Comparison of ENCODE assay signal across 14 mouse cellular contexts in the genomic region with DNA sequence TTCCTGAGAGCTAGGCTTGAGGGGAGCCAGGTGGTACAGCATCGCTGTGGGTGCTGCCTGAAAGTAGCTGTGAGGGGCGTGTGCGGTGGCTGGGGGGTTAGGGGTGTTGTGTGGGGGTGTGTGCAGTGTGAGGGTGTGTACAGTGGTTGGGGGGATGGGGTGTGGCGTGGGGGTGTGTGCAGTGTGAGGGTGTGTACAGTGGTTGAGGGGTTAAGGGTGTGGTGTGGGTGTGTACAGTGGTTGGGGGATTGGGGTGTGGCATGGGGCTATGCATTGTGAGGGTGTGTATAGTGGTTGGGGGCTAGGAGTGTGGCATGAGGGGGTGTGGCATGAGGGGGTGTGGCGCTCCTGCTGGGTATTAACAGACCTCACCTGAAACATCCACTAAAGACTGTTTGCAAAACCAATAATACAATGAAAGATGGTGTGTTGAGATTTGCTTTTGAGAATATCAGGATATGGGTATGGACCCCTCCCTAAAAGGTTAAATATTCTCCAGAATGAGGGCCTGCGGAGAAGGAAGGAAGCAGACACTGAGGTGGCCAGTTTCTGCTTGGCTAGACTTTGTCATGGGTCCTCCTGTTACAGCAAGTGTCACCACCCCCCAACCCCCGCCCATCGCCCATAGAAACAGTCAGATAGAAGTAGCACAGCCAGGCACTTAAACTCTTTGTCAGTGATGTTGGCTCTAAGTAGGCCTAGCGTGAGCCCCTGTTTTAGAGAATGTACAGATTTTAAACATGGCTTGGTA. TPM values are rescaled to one million over a fixed set of nuclear protein-coding genes. Genes with fewer than 3 reads are reported as not detected.
A peak's percentile ranks its signal among the peaks of the same experiment; 100 is the strongest.
DNase-seq lines count a peak whose midpoint lies in the region; ATAC-seq lines count a peak whose summit lies in the region.
"Had no signal": no experiment of that assay in that cellular context is flagged by ENCODE, and none has a peak within 500 bp of the region (broad histone marks: within the 10 kb centered on the region; RNA-seq: fewer than 3 reads in every experiment).

No protein-coding gene starts in this region.

- no peaks in the 10 kb centered on the region for H3K27me3 ChIP-seq in hindbrain, embryonic 10.5 days (ENCODE audit: insufficient read depth, poor library complexity, severe bottlenecking)
- H3K27me3 ChIP-seq in hindbrain, embryonic 16.5 days (replicated peaks; ENCODE audit: control insufficient read depth, insufficient read depth, low read length) = no peaks in the 10 kb centered on the region
- H3K27me3 ChIP-seq in midbrain, embryonic 16.5 days (ENCODE audit: control insufficient read depth, insufficient read depth, low read depth, low read length) = no peaks in the 10 kb centered on the region
- no peaks in the 10 kb centered on the region for H3K27me3 ChIP-seq in midbrain, embryonic 11.5 days (ENCODE audit: control insufficient read depth, insufficient read depth, low read length)
- no peaks in the 10 kb centered on the region for H3K27me3 ChIP-seq in liver, embryonic 12.5 days (replicated peaks)

- H3K4me3 ChIP-seq in hindbrain, embryonic 10.5 days = no peak overlapping the region
- H3K4me3 ChIP-seq in hindbrain, embryonic 16.5 days (ENCODE audit: low read length) = no peak overlapping the region
- no peak overlapping the region for H3K4me3 ChIP-seq in midbrain, embryonic 16.5 days (ENCODE audit: low read depth, low read length)
- H3K4me3 ChIP-seq in midbrain, embryonic 11.5 days (ENCODE audit: low read depth, low read length) = no peak overlapping the region
- H3K4me3 ChIP-seq in liver, embryonic 12.5 days = no peak overlapping the region

- no peak overlapping the region for H3K4me2 ChIP-seq in hindbrain, embryonic 16.5 days (ENCODE audit: low read length)
- no peak overlapping the region for H3K4me2 ChIP-seq in midbrain, embryonic 16.5 days (ENCODE audit: low read length)
- H3K4me2 ChIP-seq in midbrain, embryonic 11.5 days = no peak overlapping the region
- H3K4me2 ChIP-seq in liver, embryonic 12.5 days = no peak overlapping the region

- no peaks in the 10 kb centered on the region for H3K9me3 ChIP-seq in hindbrain, embryonic 10.5 days
- H3K9me3 ChIP-seq in hindbrain, embryonic 16.5 days (ENCODE audit: control insufficient read depth, low read length) = no peaks in the 10 kb centered on the region
- no peaks in the 10 kb centered on the region for H3K9me3 ChIP-seq in midbrain, embryonic 16.5 days (replicated peaks; ENCODE audit: control insufficient read depth, low read length, poor library complexity, severe bottlenecking)
- H3K9me3 ChIP-seq in midbrain, embryonic 11.5 days (ENCODE audit: control insufficient read depth, low read length) = no peaks in the 10 kb centered on the region
- H3K9me3 ChIP-seq in liver, embryonic 12.5 days (replicated peaks) = no peaks in the 10 kb centered on the region

- ATAC-seq in hindbrain, embryonic 16.5 days = no peak
- ATAC-seq in midbrain, embryonic 16.5 days = peak; percentile 25; the same call in 1 of the 2 replicates
- no peak; the same call in 1 of the 2 replicates for ATAC-seq in midbrain, embryonic 11.5 days (ENCODE audit: low FRiP score)
- ATAC-seq in liver, embryonic 12.5 days = peak; percentile 36
- ATAC-seq: forebrain, embryonic 16.5 days had no signal

- DNase-seq in hindbrain, embryonic 10.5 days (ENCODE audit: low spot score) = no peak
- DNase-seq in midbrain, embryonic 11.5 days (ENCODE audit: low spot score, missing footprints) = no peak
- DNase-seq in yolk sac, embryonic 10.5 days (ENCODE audit: low spot score) = peak; percentile 76
- DNase-seq in cerebellum, postnatal 36 days = no peak
- no peak for DNase-seq in layer of hippocampus, postnatal 10 days (ENCODE audit: low spot score in 2 of 2)
- DNase-seq: gastrocnemius, postnatal 14 days; heart, postnatal 10 days; right cerebral cortex, adult 18-20 months; thymus, postnatal 25 days had no signal

- 81% methylated on average over 9 of the region's 9 CpGs for WGBS in hindbrain, embryonic 10.5 days
- WGBS in hindbrain, embryonic 16.5 days = 85% methylated on average over 9 of the region's 9 CpGs
- WGBS in midbrain, embryonic 16.5 days = 90% methylated on average over 9 of the region's 9 CpGs
- 87% methylated on average over 9 of the region's 9 CpGs for WGBS in midbrain, embryonic 11.5 days
- 58% methylated on average over 9 of the region's 9 CpGs for WGBS in liver, embryonic 12.5 days (ENCODE audit: insufficient replicate concordance)

- peaks cover 32% of the 10 kb centered on the region for H3K4me1 ChIP-seq in hindbrain, embryonic 10.5 days (replicated peaks)
- H3K4me1 ChIP-seq in hindbrain, embryonic 16.5 days (ENCODE audit: control insufficient read depth, insufficient read depth, low read depth, low read length) = peaks cover 2% of the 10 kb centered on the region
- H3K4me1 ChIP-seq in midbrain, embryonic 16.5 days (ENCODE audit: control insufficient read depth, insufficient read depth, low read length) = 0 out of 2 replicates have a peak, but pooled peaks cover 4% of the 10 kb centered on the region
- H3K4me1 ChIP-seq in midbrain, embryonic 11.5 days (ENCODE audit: control insufficient read depth, insufficient read depth, low read length) = peaks cover 6% of the 10 kb centered on the region; the same call in 1 of the 2 replicates
- peaks cover 68% of the 10 kb centered on the region for H3K4me1 ChIP-seq in liver, embryonic 12.5 days

- no peak overlapping the region; the same call in 1 of the 2 replicates for H3K9ac ChIP-seq in hindbrain, embryonic 16.5 days (ENCODE audit: low read depth, low read length)
- H3K9ac ChIP-seq in midbrain, embryonic 16.5 days (ENCODE audit: low read depth, low read length) = no peak overlapping the region
- no peak overlapping the region for H3K9ac ChIP-seq in midbrain, embryonic 11.5 days (ENCODE audit: low read length)
- no peak overlapping the region for H3K9ac ChIP-seq in liver, embryonic 12.5 days
- H3K9ac ChIP-seq: liver, embryonic 14.5 days had no signal

- H3K36me3 ChIP-seq in hindbrain, embryonic 10.5 days = peaks cover 12% of the 10 kb centered on the region; the same call in 1 of the 2 replicates
- H3K36me3 ChIP-seq in hindbrain, embryonic 16.5 days (ENCODE audit: control insufficient read depth, insufficient read depth, low read length) = no peaks in the 10 kb centered on the region
- H3K36me3 ChIP-seq in midbrain, embryonic 16.5 days (ENCODE audit: control insufficient read depth, insufficient read depth, low read length) = no peaks in the 10 kb centered on the region
- H3K36me3 ChIP-seq in midbrain, embryonic 11.5 days (ENCODE audit: control insufficient read depth, insufficient read depth, low read length) = no peaks in the 10 kb centered on the region
- peaks cover 34% of the 10 kb centered on the region for H3K36me3 ChIP-seq in liver, embryonic 12.5 days

- peak overlapping the region; percentile 2; the same call in 1 of the 2 replicates for H3K27ac ChIP-seq in hindbrain, embryonic 10.5 days
- H3K27ac ChIP-seq in hindbrain, embryonic 16.5 days (ENCODE audit: low read depth, low read length) = no peak overlapping the region
- H3K27ac ChIP-seq in midbrain, embryonic 16.5 days (ENCODE audit: low read length) = no peak overlapping the region
- no peak overlapping the region for H3K27ac ChIP-seq in midbrain, embryonic 11.5 days (ENCODE audit: low read depth, low read length)
- H3K27ac ChIP-seq in liver, embryonic 12.5 days = peak overlapping the region; percentile 79

RNA-seq across cellular contexts. Expression of a gene that starts 49.0 kb away (rescaled TPM):
- polyA plus RNA-seq in hindbrain, embryonic 10.5 days (2016; fragmentation: Nextera tagmentation; extraction: Ambion mirVana) = 1.6 and 2.4 TPM in 2 replicates
- 1.9 and 2.1 TPM in 2 replicates for polyA plus RNA-seq in hindbrain, embryonic 16.5 days (2015; fragmentation: Nextera tagmentation; extraction: Ambion mirVana)
- 0.93 and 1.5 TPM in 2 replicates for polyA plus RNA-seq in midbrain, embryonic 16.5 days (2015; fragmentation: Nextera tagmentation; extraction: Ambion mirVana)
- polyA plus RNA-seq in midbrain, embryonic 11.5 days (2014; fragmentation: Nextera tagmentation; extraction: Ambion mirVana) = 0.74 and 0.91 TPM in 2 replicates
- polyA plus RNA-seq in liver, embryonic 12.5 days (2016; fragmentation: Nextera tagmentation; extraction: Ambion mirVana) = 1.6 and 1.8 TPM in 2 replicates
- 10 to 100 TPM; 37.9 to 38.9 TPM for total RNA-seq in layer of hippocampus, postnatal 10 days (2021)

RNA-seq across cellular contexts. Expression of a gene that starts 51.0 kb away (rescaled TPM):
- polyA plus RNA-seq in hindbrain, embryonic 10.5 days (2016; fragmentation: Nextera tagmentation; extraction: Ambion mirVana) = 12.7 and 14.5 TPM in 2 replicates
- polyA plus RNA-seq in hindbrain, embryonic 16.5 days (2015; fragmentation: Nextera tagmentation; extraction: Ambion mirVana) = 6.1 and 7.6 TPM in 2 replicates
- 5.6 and 5.9 TPM in 2 replicates for polyA plus RNA-seq in midbrain, embryonic 16.5 days (2015; fragmentation: Nextera tagmentation; extraction: Ambion mirVana)
- 16.7 and 21.7 TPM in 2 replicates for polyA plus RNA-seq in midbrain, embryonic 11.5 days (2014; fragmentation: Nextera tagmentation; extraction: Ambion mirVana)
- polyA plus RNA-seq in liver, embryonic 12.5 days (2016; fragmentation: Nextera tagmentation; extraction: Ambion mirVana) = 22.7 and 23.5 TPM in 2 replicates
- total RNA-seq in layer of hippocampus, postnatal 10 days (2021) = 10 to 100 TPM; 12.7 to 13.1 TPM

Comparison
In these comparisons a context has a peak if more than half of its experiments do, and no peak if none do; other contexts are left out.
1. H3K27ac ChIP-seq: peak in hindbrain, embryonic 10.5 days (single experiment) and liver, embryonic 12.5 days (single experiment); none in hindbrain, embryonic 16.5 days (single experiment), midbrain, embryonic 16.5 days (single experiment) and midbrain, embryonic 11.5 days (single experiment).
2. ATAC-seq: peak in midbrain, embryonic 16.5 days (single experiment) and liver, embryonic 12.5 days (single experiment); none in hindbrain, embryonic 16.5 days (single experiment) and midbrain, embryonic 11.5 days (single experiment).